Mouse (Mus musculus) kidney, postnatal 0 days (tissue): ENCODE measurements around the gene Pgm2l1. TPM values are rescaled to one million over a fixed set of nuclear protein-coding genes. Genes with fewer than 3 reads are reported as not detected.

Experiments used
- ATAC-seq: fragments of 200-750 bp; cut with Nextera tagmentation; replicated peaks from 2 replicates; pipeline ENCODE4 v1.8.0; 2017; ENCODE audit warnings: low read depth, moderate number of reproducible peaks, moderate TSS enrichment, moderate library complexity; ENCODE audit not compliant: low FRiP score
- DNase-seq: peaks from one replicate; pipeline ENCODE4 v3.0.0-alpha.2; 2016; ENCODE audit warnings: low spot score
- H3K27ac ChIP-seq: fragments of 300-500 bp; sonication (generic); 2 replicates; pipeline ENCODE4 v1.5.1; 2014; ENCODE audit warnings: mild to moderate bottlenecking
- H3K27me3 ChIP-seq: fragments of 300-500 bp; sonication (generic); 2 replicates; pipeline ENCODE4 v1.6.1; 2014; ENCODE audit warnings: low read length, mixed read lengths; ENCODE audit not compliant: insufficient read depth
- H3K36me3 ChIP-seq: fragments of 300-500 bp; sonication (generic); 2 replicates; pipeline ENCODE4 v1.6.1; 2014; ENCODE audit warnings: low read length, mixed read lengths; ENCODE audit not compliant: insufficient read depth
- H3K4me1 ChIP-seq: fragments of 300-500 bp; sonication (generic); replicated peaks from 2 replicates; pipeline ENCODE4 v1.6.1; 2014; ENCODE audit warnings: antibody characterized with exemption, low read length, mixed read lengths; ENCODE audit not compliant: insufficient read depth
- H3K4me2 ChIP-seq: fragments of 300-500 bp; sonication (generic); 2 replicates; pipeline ENCODE4 v1.6.1; 2014; ENCODE audit warnings: mild to moderate bottlenecking, low read length, moderate library complexity, mixed read lengths
- H3K4me3 ChIP-seq: fragments of 300-500 bp; sonication (generic); replicated peaks from 2 replicates; pipeline ENCODE4 v1.5.1; 2014; ENCODE audit warnings: low read depth, low read length
- H3K9ac ChIP-seq: fragments of 300-500 bp; sonication (generic); 2 replicates; pipeline ENCODE4 v1.6.1; 2014; ENCODE audit warnings: low read depth, low read length
- H3K9me3 ChIP-seq: fragments of 300-500 bp; sonication (generic); replicated peaks from 2 replicates; pipeline ENCODE4 v1.6.1; 2016; ENCODE audit warnings: low read length, inconsistent platforms, mixed read lengths
- CTCF ChIP-seq: IDR thresholded peaks from 2 replicates; pipeline ENCODE4 v1.5.1; 2016; ENCODE audit warnings: antibody characterized with exemption, low read depth, mild to moderate bottlenecking, moderate library complexity
- WGBS: fragments of 180-500 bp; shearing (Covaris S2); extraction: QIAGEN DNeasy Blood & Tissue Kit; methylation state at CpG from one replicate; pipeline ENCODE4 v1.1.7; 2014; 5-methylcytosine and 5-hydroxymethylcytosine counted together
- polyA plus RNA-seq: library from polyadenylated mRNA; unstranded; fragments of >200 nt; fragmentation: Nextera tagmentation; extraction: Ambion mirVana; gene quantifications from 2 replicates; pipeline ENCODE4 v1.2.1, GENCODE M21; 2015

Pgm2l1 gene
- polyA plus RNA-seq, 1 experiment from 2014 or later: 2.5 TPM

DNA sequence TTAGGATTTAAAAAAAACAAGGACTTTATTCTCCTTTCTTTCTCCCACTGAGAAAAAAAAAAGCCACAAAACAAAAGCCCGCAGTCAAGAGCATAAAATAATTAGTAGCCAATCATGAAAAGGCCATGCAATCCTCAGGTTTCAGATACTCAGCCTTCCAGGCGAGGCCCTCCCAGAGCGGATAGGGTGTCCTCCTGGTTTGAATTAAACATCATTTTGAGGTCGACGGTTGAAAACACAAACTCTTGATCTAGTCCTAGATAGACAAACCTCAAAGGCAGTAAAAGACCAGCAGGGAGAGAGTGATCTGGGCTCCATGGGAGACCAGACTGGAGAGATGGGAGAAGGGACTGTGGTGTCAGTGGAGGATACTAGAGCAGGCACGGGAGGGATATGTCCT lies 22.3 kb upstream of the Pgm2l1 start:
- Histone ChIP-seq H3K4me1 (no peaks in the 10 kb centered on the region), H3K36me3 (no peaks in the 10 kb centered on the region), H3K27ac (no peak overlapping the region), H3K9ac (no peak overlapping the region), H3K4me3 (no peak overlapping the region), H3K4me2 (no peak overlapping the region), H3K27me3 (no peaks in the 10 kb centered on the region), H3K9me3 (no peaks in the 10 kb centered on the region)
- no peak for TF ChIP-seq CTCF
- ATAC-seq (no peak), DNase-seq (no peak)
- 43% methylated on average over 6 of the region's 6 CpGs for WGBS

DNA sequence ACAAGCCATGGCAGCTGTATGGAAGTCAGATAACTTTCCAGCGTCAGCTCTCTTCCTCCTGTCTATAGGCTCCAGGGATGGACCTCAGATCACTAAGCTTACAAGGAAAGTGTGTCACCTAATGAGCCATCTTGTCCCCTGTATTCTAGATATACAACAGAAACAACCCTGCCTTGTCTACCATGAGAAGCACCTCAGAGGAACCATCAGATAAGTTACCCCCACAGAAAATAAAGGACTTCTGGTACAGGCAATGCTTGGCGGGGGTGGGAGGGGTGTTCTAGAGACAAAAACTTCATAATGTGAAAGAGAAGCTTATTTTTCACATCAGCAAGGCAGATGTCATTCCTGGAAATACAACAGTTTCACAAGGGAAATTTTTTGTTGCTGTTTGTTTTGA lies 21.1 kb upstream of the Pgm2l1 start:
- DNase-seq: no peak
- no peak overlapping the region for H3K9ac ChIP-seq
- no peak overlapping the region for H3K4me2 ChIP-seq
- H3K4me1 ChIP-seq: no peaks in the 10 kb centered on the region
- H3K9me3 ChIP-seq: no peaks in the 10 kb centered on the region
- WGBS: 84% methylated on average over 2 of the region's 2 CpGs
- H3K27ac ChIP-seq: no peak overlapping the region
- no peak overlapping the region for H3K4me3 ChIP-seq
- TF ChIP-seq CTCF: no peak
- H3K36me3 ChIP-seq: no peaks in the 10 kb centered on the region
- H3K27me3 ChIP-seq: no peaks in the 10 kb centered on the region
- ATAC-seq: no peak

DNA sequence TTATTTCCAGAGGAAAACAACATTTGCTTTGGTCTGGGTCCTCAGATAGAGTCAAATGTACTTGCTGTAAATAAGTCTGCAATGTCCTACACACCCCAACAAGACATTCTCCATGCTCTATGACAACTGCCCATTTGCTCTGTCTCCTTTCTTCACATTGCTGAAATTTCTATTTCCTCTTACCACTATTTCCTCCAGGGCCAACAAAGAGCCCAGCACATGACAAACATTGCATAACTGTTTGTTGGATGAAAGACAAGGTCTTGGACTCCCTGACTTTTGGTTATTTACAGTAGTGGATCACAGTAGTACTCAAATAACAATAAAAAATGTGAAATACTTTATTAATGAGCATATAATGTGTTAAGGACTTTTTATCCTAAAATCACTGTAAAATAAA lies 19.3 kb upstream of the Pgm2l1 start:
- Histone ChIP-seq H3K9me3 (no peaks in the 10 kb centered on the region), H3K27ac (no peak overlapping the region), H3K4me1 (no peaks in the 10 kb centered on the region), H3K4me2 (no peak overlapping the region), H3K27me3 (no peaks in the 10 kb centered on the region), H3K9ac (no peak overlapping the region), H3K4me3 (no peak overlapping the region), H3K36me3 (no peaks in the 10 kb centered on the region)
- ATAC-seq: no peak
- no peak for TF ChIP-seq CTCF
- no peak for DNase-seq

DNA sequence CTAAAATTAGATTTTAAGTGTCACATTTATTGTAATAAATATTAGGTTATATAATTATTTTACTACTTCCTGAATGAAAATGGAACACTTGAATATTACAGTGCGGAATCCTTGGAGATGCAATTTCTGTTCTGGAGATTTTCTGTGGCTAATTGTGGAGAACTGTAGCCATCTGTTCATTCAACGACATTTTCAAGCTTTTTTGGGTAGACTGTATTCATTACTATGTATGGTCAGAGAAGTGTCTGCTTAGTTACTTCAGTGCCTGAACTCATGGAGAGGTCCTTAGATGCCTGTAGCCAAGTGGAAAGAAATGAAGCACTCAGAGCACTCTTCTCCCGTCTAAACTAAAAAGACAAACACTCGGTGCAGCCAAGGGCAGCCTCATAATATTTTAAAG lies 12.9 kb upstream of the Pgm2l1 start:
- Histone ChIP-seq H3K27ac (no peak overlapping the region), H3K9me3 (no peaks in the 10 kb centered on the region), H3K36me3 (no peaks in the 10 kb centered on the region), H3K9ac (no peak overlapping the region), H3K27me3 (no peaks in the 10 kb centered on the region), H3K4me2 (no peak overlapping the region), H3K4me3 (no peak overlapping the region), H3K4me1 (peaks cover 5% of the 10 kb centered on the region)
- 72% methylated on average over 4 of the region's 4 CpGs for WGBS
- no peak for TF ChIP-seq CTCF
- DNase-seq: no peak
- ATAC-seq: no peak

DNA sequence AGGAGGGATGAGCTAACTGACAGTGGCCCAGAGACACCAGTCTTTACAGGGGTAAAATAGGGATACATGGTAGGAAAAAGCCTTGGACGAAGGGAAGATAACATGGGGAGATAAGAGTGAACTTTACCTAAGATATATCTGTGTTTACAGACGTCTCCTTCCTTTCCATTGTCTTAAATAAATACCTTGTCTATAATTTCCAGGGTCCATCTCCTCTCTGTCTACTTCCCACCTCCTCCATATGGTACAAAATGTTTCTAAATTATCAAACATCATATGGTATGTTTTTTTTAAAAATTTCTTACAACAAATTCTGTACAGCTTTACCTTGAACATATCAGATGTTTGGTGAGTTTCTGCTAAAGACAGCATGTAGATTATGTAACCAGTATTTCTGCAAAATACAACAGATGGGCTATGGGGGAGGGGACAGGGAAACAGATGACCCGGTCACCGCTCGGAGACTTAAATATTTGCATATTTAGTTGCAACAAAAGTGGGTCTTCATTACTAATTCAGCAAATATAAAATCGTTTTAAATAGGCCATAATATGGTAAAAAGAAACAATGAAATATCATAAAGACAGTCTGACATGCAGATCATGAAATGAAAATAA lies 12.0 kb upstream of the Pgm2l1 start:
- peaks cover 5% of the 10 kb centered on the region for H3K4me1 ChIP-seq
- no peak for TF ChIP-seq CTCF
- H3K36me3 ChIP-seq: no peaks in the 10 kb centered on the region
- H3K9me3 ChIP-seq: no peaks in the 10 kb centered on the region
- WGBS: 62% methylated on average over 6 of the region's 6 CpGs
- ATAC-seq (no peak), DNase-seq (no peak)
- H3K27me3 ChIP-seq: no peaks in the 10 kb centered on the region
- no peak overlapping the region for H3K4me3 ChIP-seq
- no peak overlapping the region for H3K9ac ChIP-seq
- H3K4me2 ChIP-seq: no peak overlapping the region
- H3K27ac ChIP-seq: no peak overlapping the region

DNA sequence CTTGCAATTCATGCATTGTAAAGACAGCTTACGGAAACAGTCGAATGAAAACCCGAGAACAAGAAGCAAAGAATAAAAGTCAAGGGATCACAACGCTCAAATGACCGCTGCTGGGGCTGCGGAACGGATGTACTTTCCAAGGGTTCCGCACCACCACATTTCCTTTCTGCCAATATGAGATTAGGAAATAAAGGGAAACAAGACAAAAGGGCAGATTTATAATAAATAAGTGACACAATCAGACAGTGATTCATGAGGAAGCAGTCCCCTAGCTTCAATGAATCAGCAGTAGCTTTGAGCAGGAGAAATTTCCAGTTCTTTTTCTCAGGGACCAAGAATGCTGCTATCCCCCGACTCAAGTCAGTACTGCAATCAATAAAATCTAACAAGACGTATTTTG lies 11.2 kb upstream of the Pgm2l1 start:
- DNase-seq: peak; percentile 67
- no peaks in the 10 kb centered on the region for H3K36me3 ChIP-seq
- peak overlapping the region; percentile 21; the same call in 1 of the 2 replicates for H3K4me2 ChIP-seq
- WGBS: 15% methylated on average over 10 of the region's 10 CpGs
- H3K27me3 ChIP-seq: no peaks in the 10 kb centered on the region
- H3K27ac ChIP-seq: no peak overlapping the region
- H3K9me3 ChIP-seq: no peaks in the 10 kb centered on the region
- no peak for ATAC-seq
- H3K4me3 ChIP-seq: no peak overlapping the region
- H3K4me1 ChIP-seq: peaks cover 5% of the 10 kb centered on the region
- H3K9ac ChIP-seq: no peak overlapping the region
- no peak for TF ChIP-seq CTCF
